Mouse (Mus musculus) frontal cortex, postnatal 10 days (tissue): ENCODE data around the gene Hspb7.

Source experiments
- DNase-seq, 2 experiments: peaks; one replicate each; pipeline ENCODE4 v3.0.0; 2022; ENCODE audit warnings: low spot score in 2 of 2, mixed read lengths in 1 of 2

Hspb7 gene

DNA sequence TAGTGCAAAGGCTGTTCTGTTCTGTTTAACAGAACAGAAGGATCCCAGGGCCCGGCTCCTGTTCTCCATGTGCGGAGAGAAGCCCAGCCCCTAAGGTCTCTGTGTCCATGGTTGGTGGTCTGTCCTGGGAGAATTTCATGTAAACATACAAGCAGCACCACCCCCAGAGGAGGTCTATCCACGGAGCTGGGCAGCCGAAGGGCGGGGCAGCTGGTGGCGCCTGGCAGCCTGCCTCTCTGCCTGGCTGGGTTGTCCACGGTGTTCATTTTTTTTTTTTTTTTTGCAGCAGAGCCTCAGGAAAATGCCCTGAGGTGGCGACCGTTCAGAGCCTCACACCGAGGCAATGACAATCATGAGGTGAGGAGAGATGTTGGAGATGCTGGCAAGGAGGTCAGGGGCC, 48.0 kb downstream of the Hspb7 start:
- no peak for DNase-seq

DNA sequence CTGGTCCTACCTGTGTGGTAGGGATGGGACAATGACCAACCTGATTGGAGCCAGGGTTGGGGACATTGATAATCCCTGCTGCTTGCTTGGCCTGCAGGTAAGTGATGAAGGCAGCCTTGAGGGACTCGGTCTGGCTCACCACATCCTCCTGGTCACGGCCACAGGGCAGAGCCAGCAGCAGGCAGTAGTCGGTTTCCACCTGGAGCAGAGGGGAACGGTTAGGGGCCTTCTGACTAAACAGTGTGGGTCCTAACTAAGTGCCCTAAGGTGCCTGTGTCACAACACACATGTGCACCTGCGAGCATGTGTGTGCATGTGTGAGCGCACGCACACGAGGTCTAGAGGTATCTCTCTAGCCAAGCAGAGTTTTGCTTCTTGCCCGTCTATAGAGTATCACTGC, 48.8 kb downstream of the Hspb7 start:
- no peak for DNase-seq

DNA sequence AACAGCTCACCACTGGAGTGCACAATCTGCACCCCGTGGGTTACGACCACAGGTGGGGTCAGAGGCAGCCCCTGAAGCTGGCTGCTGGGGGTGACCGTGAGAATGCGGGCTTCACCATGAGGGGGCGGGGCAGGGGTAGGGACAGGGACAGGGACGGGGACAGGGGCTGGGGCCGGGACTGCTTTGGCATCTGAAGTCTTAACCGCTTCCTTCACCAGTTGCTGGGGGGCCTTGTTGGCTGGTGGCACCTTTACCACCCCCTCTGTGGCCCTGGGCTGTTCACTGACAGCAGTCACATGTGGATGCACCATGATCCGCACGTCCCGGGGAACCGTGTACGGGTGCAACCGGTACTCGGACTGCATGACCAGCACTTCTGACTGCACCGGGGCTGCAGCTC, 50.9 kb downstream of the Hspb7 start:
- no peak for DNase-seq

DNA sequence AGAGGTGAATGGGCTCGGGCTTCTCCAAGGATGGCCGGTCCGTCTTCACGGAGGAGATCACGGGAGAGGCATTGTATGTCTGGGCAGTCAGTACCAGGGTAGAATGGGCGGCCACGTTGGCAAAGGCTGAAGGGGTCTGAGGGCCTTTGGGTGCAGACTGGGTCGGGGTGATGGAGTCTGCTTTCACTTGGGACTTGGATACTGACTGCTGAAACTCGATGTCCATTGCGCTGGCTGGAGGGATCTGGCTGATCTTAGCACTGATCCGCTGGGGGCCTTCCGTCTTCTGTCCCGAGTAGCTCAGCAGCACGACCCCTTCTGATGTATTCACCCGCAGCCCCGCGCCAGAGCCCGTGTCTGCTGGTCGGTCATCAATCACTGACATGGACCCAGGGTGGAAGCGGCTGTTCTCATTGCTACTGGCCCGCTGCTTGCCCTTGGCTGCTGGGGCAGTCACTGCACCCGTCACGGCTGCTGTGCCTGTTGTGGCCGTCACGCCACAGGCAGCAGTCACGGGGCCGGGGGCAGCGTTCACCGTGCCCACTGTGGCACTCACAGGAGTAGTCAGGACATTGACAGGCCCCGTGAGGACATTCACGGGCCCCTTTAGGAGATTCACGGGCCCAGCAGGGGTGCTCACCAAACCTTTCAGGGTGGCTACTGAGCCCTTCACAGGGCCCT, 52.2 kb downstream of the Hspb7 start:
- no peak for DNase-seq

DNA sequence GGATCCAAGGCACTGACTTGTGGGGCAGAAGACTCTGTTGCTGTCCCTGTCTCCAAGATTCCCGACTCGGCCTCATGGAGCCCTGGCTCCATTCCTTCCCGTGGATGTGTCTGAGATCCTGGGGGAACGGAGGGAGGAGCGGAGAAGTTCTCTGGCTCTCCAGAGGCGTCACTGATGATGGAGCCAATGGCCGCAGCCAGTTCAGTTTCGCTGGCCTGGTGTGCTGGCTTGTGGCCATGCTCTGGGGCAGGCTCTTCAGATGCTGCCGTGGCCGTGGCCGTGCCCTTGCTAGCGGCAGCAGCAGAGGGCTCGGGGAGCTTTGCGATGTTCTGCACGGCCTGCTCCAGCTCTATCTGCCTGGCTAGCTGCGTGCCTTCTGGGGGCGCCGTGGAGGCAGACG, 53.9 kb downstream of the Hspb7 start:
- DNase-seq = no peak
